Mouse (Mus musculus) adrenal gland, postnatal 4 days (tissue): ENCODE measurements around the gene Dusp2. TPM values are rescaled to one million over a fixed set of nuclear protein-coding genes. Genes with fewer than 3 reads are reported as not detected.

Source experiments
- DNase-seq, 2 experiments: peaks; one replicate each; pipeline ENCODE4 v3.0.0; 2021 to 2022; ENCODE audit warnings: low spot score in 2 of 2, mixed read lengths in 2 of 2
- total RNA-seq, 2 experiments: library from RNA; stranded (reverse); gene quantifications; 2 replicates each; pipeline ENCODE4 v1.2.3; 2021

Dusp2 gene
- total RNA-seq, 2 experiments from 2014 or later, result 2.5 to 2.7 TPM

GRCm38 (mm10) chr2:127322671-127323285, 13.2 kb upstream of the Dusp2 start:
- no peak for DNase-seq

- DNase-seq, result no peak
Measured at GRCm38 (mm10) chr2:127323667-127324066, 12.3 kb upstream of the Dusp2 start.

- DNase-seq, result no peak
Measured at GRCm38 (mm10) chr2:127324456-127324855, 11.5 kb upstream of the Dusp2 start.

- DNase-seq, result no peak
Measured at GRCm38 (mm10) chr2:127328090-127328851, 7.7 kb upstream of the Dusp2 start.

- no peak for DNase-seq
Measured at GRCm38 (mm10) chr2:127332807-127333570, 3.0 kb upstream of the Dusp2 start.

GRCm38 (mm10) chr2:127333945-127334603, 1.9 kb upstream of the Dusp2 start:
- DNase-seq, result no peak

- no peak for DNase-seq
Measured at GRCm38 (mm10) chr2:127335078-127335541, 849 bp upstream of the Dusp2 start.

GRCm38 (mm10) chr2:127336497-127336832, 506 bp downstream of the Dusp2 start:
- DNase-seq, result no peak

- DNase-seq, result no peak
Measured at GRCm38 (mm10) chr2:127336885-127337284, 926 bp downstream of the Dusp2 start.

- no peak for DNase-seq
Measured at GRCm38 (mm10) chr2:127337531-127337930, 1.6 kb downstream of the Dusp2 start.

GRCm38 (mm10) chr2:127338012-127338411, 2.1 kb downstream of the Dusp2 start:
- DNase-seq, result no peak

- no peak for DNase-seq
Measured at GRCm38 (mm10) chr2:127338416-127338815, 2.5 kb downstream of the Dusp2 start, which contains the start of gene Astl. Astl (plus strand) TSS chr2:127338639.

GRCm38 (mm10) chr2:127338833-127339232, 2.9 kb downstream of the Dusp2 start:
- no peak for DNase-seq

GRCm38 (mm10) chr2:127339262-127339661, 3.3 kb downstream of the Dusp2 start:
- no peak for DNase-seq

- DNase-seq, result peak in 1 of 2 experiments; percentile 47
Measured at GRCm38 (mm10) chr2:127341159-127341558, 5.2 kb downstream of the Dusp2 start.

GRCm38 (mm10) chr2:127346334-127346733, 10.4 kb downstream of the Dusp2 start:
- no peak for DNase-seq

GRCm38 (mm10) chr2:127347147-127347985, 11.4 kb downstream of the Dusp2 start:
- DNase-seq, result no peak

GRCm38 (mm10) chr2:127353881-127354280, 17.9 kb downstream of the Dusp2 start:
- no peak for DNase-seq

- peak; percentile 61 to 68 for DNase-seq
Measured at GRCm38 (mm10) chr2:127362459-127363281, 26.7 kb downstream of the Dusp2 start, which contains the start of gene Adra2b. Adra2b (plus strand) TSS chr2:127363208.
